Mouse (Mus musculus): ENCODE data around the gene Sox4. TPM values are rescaled to one million over a fixed set of nuclear protein-coding genes. Genes with fewer than 3 reads are reported as not detected.

The Sox4 gene
- 95.6 and 118 TPM in 2 replicates for total RNA-seq (2017)

- peak; percentile 70 for ATAC-seq (replicated peaks; ENCODE audit: low read depth, poor library complexity, severe bottlenecking)
Measured at GRCm38 (mm10) chr13:28953581-28953991, at the start of gene Sox4. Sox4 (minus strand) TSS chr13:28953713.

DNA sequence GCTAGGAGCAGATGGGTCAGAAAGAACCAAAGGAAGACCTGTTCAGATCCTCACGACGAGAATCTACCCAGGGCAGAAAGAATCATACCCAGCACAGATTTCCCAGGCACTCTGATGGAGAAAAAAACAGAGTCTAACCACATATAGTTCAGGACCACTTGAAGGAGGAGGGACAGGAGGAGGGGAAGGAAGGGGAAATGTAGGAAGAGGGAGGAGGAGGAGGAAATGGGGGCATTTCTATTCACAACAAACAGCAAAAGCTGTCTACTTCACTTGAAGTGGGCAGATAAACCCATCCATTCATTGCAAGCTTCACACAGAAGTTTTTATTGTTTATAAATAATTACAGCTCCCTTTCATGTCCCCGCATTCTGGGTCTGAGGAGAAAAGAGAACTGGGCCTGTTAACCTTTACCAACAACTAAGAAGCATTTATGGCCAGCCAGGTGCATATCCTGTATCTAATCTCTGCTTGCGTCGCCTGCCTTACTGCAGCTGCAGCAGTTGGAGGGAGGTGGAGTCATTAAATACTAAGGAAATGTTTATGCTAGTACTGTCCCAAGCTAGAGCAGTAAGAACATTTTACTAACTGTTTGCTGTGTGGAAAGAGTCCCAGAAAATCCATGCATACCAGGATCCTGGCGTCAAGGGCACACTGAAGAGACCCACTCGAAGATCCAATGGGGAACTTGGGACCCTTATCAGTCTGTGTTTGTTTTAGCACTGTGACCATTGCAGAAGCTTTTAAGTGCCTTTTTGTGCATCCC is 38.6 kb upstream of the Sox4 start:
- ATAC-seq (replicated peaks; ENCODE audit: low read depth, poor library complexity, severe bottlenecking): no peak

- no peak for ATAC-seq (replicated peaks; ENCODE audit: low read depth, poor library complexity, severe bottlenecking)
Measured at GRCm38 (mm10) chr13:28988751-28989703, 35.5 kb upstream of the Sox4 start.

- ATAC-seq (replicated peaks; ENCODE audit: low read depth, poor library complexity, severe bottlenecking): no peak
Measured at GRCm38 (mm10) chr13:28980681-28981080, 27.2 kb upstream of the Sox4 start.

DNA sequence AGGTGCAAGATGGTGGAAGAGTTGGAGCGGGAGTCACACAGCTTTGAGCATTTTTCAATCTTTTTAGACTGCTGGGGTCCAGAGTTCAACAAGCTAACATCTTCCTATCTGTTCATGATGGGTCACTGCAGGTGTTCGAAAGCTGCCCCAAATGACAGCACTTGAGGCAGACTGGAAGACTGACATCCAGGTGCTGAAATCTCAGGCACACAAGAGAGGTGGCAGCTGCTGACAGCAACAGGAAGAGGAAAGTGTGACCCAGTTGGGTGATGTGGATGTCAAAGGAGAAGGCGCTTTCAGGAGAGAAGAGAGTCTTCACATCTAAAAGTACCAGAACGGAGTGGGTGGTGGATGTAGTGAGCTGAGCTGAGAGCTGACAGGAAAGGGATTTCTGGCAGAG is 21.5 kb upstream of the Sox4 start:
- ATAC-seq (replicated peaks; ENCODE audit: low read depth, poor library complexity, severe bottlenecking): no peak

- no peak for ATAC-seq (replicated peaks; ENCODE audit: low read depth, poor library complexity, severe bottlenecking)
Measured at GRCm38 (mm10) chr13:28974597-28974996, 21.1 kb upstream of the Sox4 start.

DNA sequence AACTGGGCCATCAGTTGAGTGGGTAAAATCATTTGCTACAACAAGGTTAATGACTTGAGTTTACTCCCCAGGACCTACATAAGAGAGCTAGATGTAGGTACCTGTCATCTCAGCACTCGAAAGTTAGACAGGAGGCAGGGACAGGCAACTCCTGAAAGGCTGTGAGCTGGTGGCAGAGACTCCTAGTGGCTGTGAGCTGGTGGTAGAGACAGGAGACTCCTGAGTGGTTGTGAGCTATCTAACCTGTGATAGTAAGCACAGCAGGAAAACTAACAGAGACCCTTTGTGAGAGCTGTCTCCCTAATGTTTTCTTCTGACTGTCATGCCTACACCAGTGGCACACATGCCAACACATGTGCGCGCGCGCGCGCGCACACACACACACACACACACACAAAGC is 7.4 kb upstream of the Sox4 start:
- ATAC-seq (replicated peaks; ENCODE audit: low read depth, poor library complexity, severe bottlenecking): no peak

DNA sequence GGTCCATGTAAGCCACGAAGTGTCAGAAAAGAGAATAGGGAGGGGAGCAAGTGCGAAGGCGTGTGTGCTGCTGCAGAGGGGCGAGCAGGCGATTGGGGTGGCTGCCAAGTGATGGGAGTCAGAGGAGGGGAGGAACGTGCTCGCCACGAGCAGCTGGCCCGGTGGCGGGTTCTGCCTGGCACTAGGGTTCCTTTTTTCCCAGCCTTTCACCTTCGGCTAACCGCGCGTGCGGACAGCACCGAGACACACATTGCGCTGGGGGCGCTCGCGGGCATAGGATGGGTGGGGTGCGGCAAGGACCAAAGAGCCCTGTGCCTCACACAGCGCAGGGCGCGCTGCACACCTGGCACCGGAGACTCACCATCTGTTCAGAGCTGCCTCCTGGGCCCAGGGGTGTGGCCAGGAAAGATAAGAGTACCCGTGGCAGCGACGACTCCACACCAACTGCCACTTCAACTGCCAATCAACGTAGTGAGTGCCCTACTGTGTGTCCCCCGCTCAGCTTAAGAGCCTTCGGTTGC is 6.0 kb upstream of the Sox4 start:
- peak; percentile 77 for ATAC-seq (replicated peaks; ENCODE audit: low read depth, poor library complexity, severe bottlenecking)

DNA sequence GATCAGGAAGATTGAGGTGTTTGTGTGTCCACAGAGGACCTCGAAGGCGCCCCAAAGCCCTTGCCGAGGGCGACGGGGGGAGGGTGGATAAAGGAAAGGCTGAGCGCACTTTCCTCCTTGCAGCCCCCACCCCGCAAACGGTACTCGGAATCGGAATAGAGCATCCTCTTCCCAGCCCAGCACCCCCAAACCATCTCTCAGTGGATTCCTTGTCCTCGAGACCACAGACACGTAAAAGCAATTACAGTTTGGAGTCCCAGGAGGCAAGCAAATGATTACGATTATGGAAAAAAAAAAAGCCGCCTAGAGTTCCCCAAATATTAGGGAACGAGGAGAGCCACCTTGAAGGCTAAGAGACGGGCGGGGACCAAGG is 5.5 kb upstream of the Sox4 start:
- ATAC-seq (replicated peaks; ENCODE audit: low read depth, poor library complexity, severe bottlenecking): no peak

DNA sequence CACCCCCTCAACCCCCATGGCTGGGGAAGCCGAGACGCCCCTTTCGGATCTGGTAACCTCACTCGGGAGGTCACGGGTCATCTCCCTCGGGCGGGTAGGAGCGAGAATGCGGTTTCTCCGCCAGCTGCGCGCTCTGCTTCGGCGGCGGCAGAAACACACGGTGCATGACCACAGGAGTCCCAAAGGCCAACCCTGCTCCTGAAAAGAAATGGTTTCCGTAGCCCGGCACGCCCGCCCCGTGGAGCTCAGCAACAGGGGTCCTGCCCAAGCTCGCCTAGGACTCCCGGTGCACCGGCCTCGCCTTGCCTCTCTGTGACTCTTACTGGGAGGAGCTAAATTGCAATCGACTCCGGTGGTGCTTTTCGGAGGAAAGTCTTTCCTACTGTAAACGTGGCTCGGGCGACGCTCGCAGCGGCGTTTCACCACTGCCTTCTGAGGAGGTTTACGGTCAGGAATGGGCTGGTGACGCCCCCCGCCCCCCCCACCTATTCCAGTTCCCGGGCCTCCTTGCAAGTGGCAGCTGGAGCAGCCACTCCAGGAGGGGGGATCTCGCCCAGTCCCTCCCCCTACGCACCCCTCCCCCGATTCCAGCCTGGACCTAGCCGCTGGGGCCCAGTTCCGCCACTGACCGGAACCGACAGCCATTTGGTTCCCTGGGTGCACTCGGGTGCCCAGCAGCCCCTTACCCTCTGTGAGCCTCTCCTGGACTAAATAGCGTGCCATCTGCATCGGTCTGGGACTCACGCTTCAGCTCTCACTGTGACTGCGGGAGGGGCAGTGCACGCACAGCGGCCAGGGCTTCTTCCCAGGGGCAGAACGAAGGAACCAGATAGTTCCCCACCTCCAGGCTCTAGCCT is 4.9 kb upstream of the Sox4 start:
- peak; percentile 22 for ATAC-seq (replicated peaks; ENCODE audit: low read depth, poor library complexity, severe bottlenecking)

DNA sequence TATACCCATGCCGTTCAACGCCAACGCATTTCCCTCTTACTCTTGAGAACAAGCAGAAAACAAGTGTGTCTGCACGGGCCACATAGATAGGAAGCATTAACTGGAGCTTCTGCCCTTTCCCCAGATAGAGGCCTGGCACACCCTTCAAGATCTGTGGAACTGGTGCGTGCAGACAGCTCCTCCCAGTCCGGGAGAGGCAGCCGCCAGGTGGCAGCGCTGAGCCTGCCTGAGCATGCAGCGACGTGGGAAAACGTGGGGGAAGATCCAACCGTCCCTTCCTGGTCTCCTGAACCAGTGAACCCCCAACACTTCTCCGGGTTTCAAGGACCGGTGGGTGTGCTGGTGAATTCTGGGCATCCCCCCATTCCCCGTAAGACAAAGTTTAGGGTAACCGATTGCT is 4.3 kb upstream of the Sox4 start:
- ATAC-seq (replicated peaks; ENCODE audit: low read depth, poor library complexity, severe bottlenecking): peak; percentile 43

DNA sequence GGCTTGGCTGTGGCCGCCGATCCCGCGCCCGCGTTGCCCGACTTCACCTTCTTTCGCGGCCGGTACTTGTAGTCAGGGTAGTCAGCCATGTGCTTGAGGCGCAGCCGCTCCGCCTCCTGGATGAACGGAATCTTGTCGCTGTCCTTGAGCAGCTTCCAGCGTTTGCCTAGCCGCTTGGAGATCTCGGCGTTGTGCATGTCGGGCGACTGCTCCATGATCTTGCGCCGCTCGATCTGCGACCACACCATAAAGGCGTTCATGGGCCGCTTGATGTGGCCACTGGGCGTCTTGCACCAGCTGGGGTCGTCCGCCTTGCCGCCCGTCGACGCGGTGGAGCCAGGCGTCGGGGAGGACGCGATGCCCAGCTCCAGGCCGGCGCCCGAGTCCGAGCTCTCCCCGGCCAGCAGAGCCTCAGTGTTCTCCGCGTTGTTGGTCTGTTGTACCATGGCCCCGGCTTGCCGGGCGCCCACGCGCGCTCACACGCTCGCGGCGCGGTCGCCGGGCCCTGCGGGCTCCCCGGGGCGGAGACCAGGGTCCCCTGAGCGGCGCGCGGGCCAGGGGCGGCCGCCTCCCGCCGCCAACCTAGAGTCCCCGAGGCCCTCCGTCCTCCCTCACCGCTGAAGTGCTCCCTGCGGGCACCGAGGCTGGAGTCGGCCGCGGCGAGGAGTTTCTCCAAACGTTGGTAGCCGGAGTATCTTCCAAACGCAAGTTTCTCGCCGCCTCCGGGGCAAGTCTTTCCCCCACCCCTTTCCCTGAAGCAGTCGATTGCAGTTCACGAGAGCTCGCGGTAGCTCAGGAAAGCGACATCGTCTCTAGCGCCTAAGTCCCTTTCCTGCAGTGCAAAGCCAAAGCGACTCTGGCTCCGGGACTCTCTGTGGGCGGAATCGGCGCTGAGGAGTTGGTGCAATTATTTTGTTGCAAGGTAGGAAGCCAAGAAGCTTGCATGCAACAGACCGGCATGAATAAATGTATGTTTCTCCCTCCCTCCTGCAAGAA is 639 bp downstream of the Sox4 start:
- peak; percentile 27; the same call in 1 of the 2 replicates for ATAC-seq (replicated peaks; ENCODE audit: low read depth, poor library complexity, severe bottlenecking)

GRCm38 (mm10) chr13:28951691-28952575 is 1.6 kb downstream of the Sox4 start:
- no peak for ATAC-seq (replicated peaks; ENCODE audit: low read depth, poor library complexity, severe bottlenecking)

GRCm38 (mm10) chr13:28950623-28951491 is 2.7 kb downstream of the Sox4 start:
- ATAC-seq (replicated peaks; ENCODE audit: low read depth, poor library complexity, severe bottlenecking): no peak

DNA sequence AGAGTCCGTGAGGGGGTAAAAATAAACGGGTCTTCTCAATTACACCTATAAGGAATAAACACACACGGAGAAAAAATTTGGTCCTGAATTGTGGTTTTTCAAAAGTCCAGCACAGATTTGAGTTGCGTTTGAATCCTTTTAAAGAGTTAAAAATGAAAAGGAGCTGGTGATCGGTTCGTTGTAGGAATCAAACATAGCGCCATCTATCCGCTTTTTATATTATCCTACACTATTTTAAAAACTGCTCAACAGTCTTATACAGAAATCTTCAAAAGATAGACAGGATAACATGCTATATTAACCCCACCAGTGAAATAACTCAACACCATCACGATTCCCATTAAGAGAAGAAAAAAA is 3.3 kb downstream of the Sox4 start:
- no peak for ATAC-seq (replicated peaks; ENCODE audit: low read depth, poor library complexity, severe bottlenecking)

DNA sequence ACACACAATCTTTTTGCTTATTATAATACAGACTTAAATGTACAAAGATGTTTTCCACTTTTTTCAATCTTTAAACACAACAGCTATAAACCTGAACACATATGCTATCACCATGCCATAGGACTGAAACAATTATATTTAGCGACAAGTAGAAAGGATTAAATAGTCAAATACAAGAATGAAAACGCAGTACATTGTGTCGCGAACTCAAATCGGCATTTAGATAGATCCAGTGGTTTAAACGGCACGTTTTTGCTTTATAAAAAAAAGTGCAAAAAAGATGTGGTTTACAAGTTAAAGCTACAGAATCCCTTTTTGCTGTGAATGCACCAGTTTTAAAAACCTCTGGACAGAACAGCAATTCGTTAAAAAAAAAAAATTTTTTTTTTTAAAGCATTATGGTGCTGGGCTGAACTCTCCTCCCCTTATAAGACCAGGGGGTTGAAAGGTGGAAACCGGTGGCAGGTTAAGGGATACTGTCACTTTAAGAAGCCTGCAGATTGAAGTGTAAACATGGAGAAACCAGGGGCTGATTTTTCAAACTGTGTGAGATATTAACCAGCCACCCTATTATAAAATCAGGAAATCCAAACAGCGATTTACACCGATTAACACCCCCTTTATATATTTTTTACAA is 4.1 kb downstream of the Sox4 start:
- no peak for ATAC-seq (replicated peaks; ENCODE audit: low read depth, poor library complexity, severe bottlenecking)

DNA sequence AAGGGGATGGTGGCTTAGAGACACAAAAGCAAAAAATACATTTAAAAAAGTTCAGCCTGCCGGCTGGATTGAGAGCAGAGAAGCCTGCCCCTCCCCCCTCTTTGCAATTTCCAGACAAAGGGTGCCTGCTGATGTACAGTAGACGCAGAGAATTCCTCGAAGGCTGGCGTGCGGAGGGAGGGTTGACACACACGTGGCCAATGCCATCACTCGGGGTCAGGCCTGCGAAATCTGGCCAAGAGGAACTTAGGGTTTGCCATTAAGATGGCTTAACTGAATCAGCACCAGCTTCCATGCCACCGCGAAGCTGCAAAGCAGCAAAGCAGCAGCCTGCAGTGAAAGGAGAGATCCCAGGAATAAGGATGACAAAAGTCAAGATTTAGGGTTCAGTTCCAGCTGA is 5.0 kb downstream of the Sox4 start:
- ATAC-seq (replicated peaks; ENCODE audit: low read depth, poor library complexity, severe bottlenecking): 0 out of 2 replicates have a peak, but pooled peaks have one; percentile 4

All from common myeloid progenitor, adult 5-6 weeks (primary cell).